10 mouse cellular contexts compared by ENCODE assay signal in genomic region chr12:111669961-111670360, GRCm38 (mm10). TPM values are rescaled to one million over a fixed set of nuclear protein-coding genes. Genes with fewer than 3 reads are reported as not detected.
A peak's percentile ranks its signal among the peaks of the same experiment; 100 is the strongest.
DNase-seq lines count a peak whose midpoint lies in the region; ATAC-seq lines count a peak whose summit lies in the region.
"Had no signal": no experiment of that assay in that cellular context is flagged by ENCODE, and none has a peak within 500 bp of the region (broad histone marks: within the 10 kb centered on the region; RNA-seq: fewer than 3 reads in every experiment).

No protein-coding gene starts in this region.

- peaks cover 52% of the 10 kb centered on the region for H3K4me1 ChIP-seq in kidney, embryonic 16.5 days (ENCODE audit: insufficient read depth, low read length)
- peaks cover 43% of the 10 kb centered on the region for H3K4me1 ChIP-seq in embryonic facial prominence, embryonic 13.5 days
- peaks cover 39% of the 10 kb centered on the region for H3K4me1 ChIP-seq in hindbrain, embryonic 13.5 days (replicated peaks)
- peaks cover 29% of the 10 kb centered on the region for H3K4me1 ChIP-seq in midbrain, embryonic 16.5 days (ENCODE audit: control insufficient read depth, insufficient read depth, low read length)

- no peaks in the 10 kb centered on the region for H3K36me3 ChIP-seq in kidney, embryonic 16.5 days (ENCODE audit: insufficient read depth, low read length)
- H3K36me3 ChIP-seq in embryonic facial prominence, embryonic 13.5 days, result no peaks in the 10 kb centered on the region
- peaks cover 27% of the 10 kb centered on the region for H3K36me3 ChIP-seq in hindbrain, embryonic 13.5 days
- no peaks in the 10 kb centered on the region for H3K36me3 ChIP-seq in midbrain, embryonic 16.5 days (ENCODE audit: control insufficient read depth, insufficient read depth, low read length)
- H3K36me3 ChIP-seq: liver, embryonic 15.5 days had no signal

- no peak for ATAC-seq in kidney, embryonic 16.5 days (ENCODE audit: low FRiP score, low TSS enrichment)
- no peak for ATAC-seq in embryonic facial prominence, embryonic 13.5 days (ENCODE audit: insufficient number of reproducible peaks, insufficient read depth, low FRiP score, low TSS enrichment, low read depth)
- no peak for ATAC-seq in hindbrain, embryonic 13.5 days (ENCODE audit: low FRiP score)
- no peak for ATAC-seq in midbrain, embryonic 16.5 days
- no peak for ATAC-seq in granulocyte monocyte progenitor cell, adult 5-6 weeks (replicated peaks; ENCODE audit: poor library complexity, severe bottlenecking)

- no peak overlapping the region for H3K4me2 ChIP-seq in kidney, embryonic 16.5 days (replicated peaks; ENCODE audit: low read depth, low read length)
- H3K4me2 ChIP-seq in embryonic facial prominence, embryonic 13.5 days, result peak overlapping the region; percentile 98; the same call in 1 of the 2 replicates
- peak overlapping the region; percentile 95 for H3K4me2 ChIP-seq in hindbrain, embryonic 13.5 days
- peak overlapping the region; percentile 83 for H3K4me2 ChIP-seq in midbrain, embryonic 16.5 days (ENCODE audit: low read length)

- no peak for DNase-seq in kidney, postnatal 10 days
- no peak for DNase-seq in frontal cortex, postnatal 14 days (ENCODE audit: low spot score in 2 of 2)
- no peak for DNase-seq in layer of hippocampus, adult 8-10 months (ENCODE audit: low spot score in 2 of 2)

- peaks cover 39% of the 10 kb centered on the region for H3K27me3 ChIP-seq in kidney, embryonic 16.5 days (ENCODE audit: insufficient read depth, low read length)
- H3K27me3 ChIP-seq in embryonic facial prominence, embryonic 13.5 days, result peaks cover 57% of the 10 kb centered on the region
- peaks cover 6% of the 10 kb centered on the region for H3K27me3 ChIP-seq in hindbrain, embryonic 13.5 days
- no peaks in the 10 kb centered on the region for H3K27me3 ChIP-seq in midbrain, embryonic 16.5 days (ENCODE audit: control insufficient read depth, insufficient read depth, low read depth, low read length)

- no peak overlapping the region for H3K9ac ChIP-seq in kidney, embryonic 16.5 days (replicated peaks; ENCODE audit: low read length)
- H3K9ac ChIP-seq in embryonic facial prominence, embryonic 13.5 days, result no peak overlapping the region
- H3K9ac ChIP-seq in hindbrain, embryonic 13.5 days, result peak overlapping the region; percentile 99
- H3K9ac ChIP-seq in midbrain, embryonic 16.5 days (ENCODE audit: low read depth, low read length), result peak overlapping the region; percentile 99
- H3K9ac ChIP-seq: liver, embryonic 15.5 days had no signal

- 65% methylated on average over 8 of the region's 8 CpGs for WGBS in kidney, embryonic 16.5 days
- 66% methylated on average over 8 of the region's 8 CpGs for WGBS in embryonic facial prominence, embryonic 13.5 days
- 34% methylated on average over 8 of the region's 8 CpGs for WGBS in hindbrain, embryonic 13.5 days
- 32% methylated on average over 8 of the region's 8 CpGs for WGBS in midbrain, embryonic 16.5 days

- peak overlapping the region; percentile 59; the same call in 1 of the 2 replicates for H3K4me3 ChIP-seq in kidney, embryonic 16.5 days (ENCODE audit: low read length)
- H3K4me3 ChIP-seq in embryonic facial prominence, embryonic 13.5 days, result peak overlapping the region; percentile 57; the same call in 1 of the 2 replicates
- peak overlapping the region; percentile 91 for H3K4me3 ChIP-seq in hindbrain, embryonic 13.5 days
- H3K4me3 ChIP-seq in midbrain, embryonic 16.5 days (ENCODE audit: low read depth, low read length), result peak overlapping the region; percentile 95

- no peaks in the 10 kb centered on the region for H3K9me3 ChIP-seq in kidney, embryonic 16.5 days (ENCODE audit: low read length)
- H3K9me3 ChIP-seq in embryonic facial prominence, embryonic 13.5 days, result no peaks in the 10 kb centered on the region
- H3K9me3 ChIP-seq in hindbrain, embryonic 13.5 days, result no peaks in the 10 kb centered on the region
- no peaks in the 10 kb centered on the region for H3K9me3 ChIP-seq in midbrain, embryonic 16.5 days (replicated peaks; ENCODE audit: control insufficient read depth, low read length, poor library complexity, severe bottlenecking)
- H3K9me3 ChIP-seq: liver, embryonic 15.5 days had no signal

- no peak overlapping the region for H3K27ac ChIP-seq in kidney, embryonic 16.5 days (ENCODE audit: low read length)
- H3K27ac ChIP-seq in embryonic facial prominence, embryonic 13.5 days, result no peak overlapping the region
- peak overlapping the region; percentile 97 for H3K27ac ChIP-seq in hindbrain, embryonic 13.5 days
- H3K27ac ChIP-seq in midbrain, embryonic 16.5 days (ENCODE audit: low read length), result no peak overlapping the region
- H3K27ac ChIP-seq: liver, embryonic 15.5 days had no signal

RNA-seq across cellular contexts. Expression of gene Ckb, which starts 2.2 kb away (rescaled TPM):
- polyA plus RNA-seq in kidney, embryonic 16.5 days (2015; fragmentation: Nextera tagmentation; extraction: Ambion mirVana), result 134 and 188 TPM in 2 replicates
- polyA plus RNA-seq in embryonic facial prominence, embryonic 13.5 days (2015; fragmentation: Nextera tagmentation; extraction: Ambion mirVana), result 118 and 135 TPM in 2 replicates
- 1,675 and 1,703 TPM in 2 replicates for polyA plus RNA-seq in hindbrain, embryonic 13.5 days (2015; fragmentation: Nextera tagmentation; extraction: Ambion mirVana)
- 1,397 and 1,482 TPM in 2 replicates for polyA plus RNA-seq in midbrain, embryonic 16.5 days (2015; fragmentation: Nextera tagmentation; extraction: Ambion mirVana)
- total RNA-seq in granulocyte monocyte progenitor cell, adult 5-6 weeks (2014; fragmentation: Nextera tagmentation), result 4.2 TPM in 1 of 2 replicates, not detected in the other
- total RNA-seq in granulocyte monocyte progenitor cell, adult 5-6 weeks (2017), result 0.57 and 1.4 TPM in 2 replicates
- 1,000 to 10,000 TPM; 1,127 to 1,400 (median 1,206) TPM for total RNA-seq in layer of hippocampus, adult 8-10 months (2022)
- total RNA-seq: MEL had no signal

RNA-seq across cellular contexts. Expression of gene Trmt61a, which starts 7.9 kb away (rescaled TPM):
- polyA plus RNA-seq in kidney, embryonic 16.5 days (2015; fragmentation: Nextera tagmentation; extraction: Ambion mirVana), result 11.6 and 12.2 TPM in 2 replicates
- polyA plus RNA-seq in embryonic facial prominence, embryonic 13.5 days (2015; fragmentation: Nextera tagmentation; extraction: Ambion mirVana), result 12.5 and 13.7 TPM in 2 replicates
- 8.6 and 9.3 TPM in 2 replicates for polyA plus RNA-seq in hindbrain, embryonic 13.5 days (2015; fragmentation: Nextera tagmentation; extraction: Ambion mirVana)
- 9.8 and 10.4 TPM in 2 replicates for polyA plus RNA-seq in midbrain, embryonic 16.5 days (2015; fragmentation: Nextera tagmentation; extraction: Ambion mirVana)
- total RNA-seq in granulocyte monocyte progenitor cell, adult 5-6 weeks (2014; fragmentation: Nextera tagmentation), result 18.6 and 21.9 TPM in 2 replicates
- 10.0 and 10.1 TPM in 2 replicates for total RNA-seq in granulocyte monocyte progenitor cell, adult 5-6 weeks (2017)
- 10 to 100 TPM; 15.0 to 22.3 (median 19.5) TPM for total RNA-seq in layer of hippocampus, adult 8-10 months (2022)

RNA-seq across cellular contexts. Expression of gene Bag5, which starts 43.1 kb away (rescaled TPM):
- 52.0 and 59.5 TPM in 2 replicates for polyA plus RNA-seq in kidney, embryonic 16.5 days (2015; fragmentation: Nextera tagmentation; extraction: Ambion mirVana)
- 64.5 and 67.3 TPM in 2 replicates for polyA plus RNA-seq in embryonic facial prominence, embryonic 13.5 days (2015; fragmentation: Nextera tagmentation; extraction: Ambion mirVana)
- 65.3 and 67.9 TPM in 2 replicates for polyA plus RNA-seq in hindbrain, embryonic 13.5 days (2015; fragmentation: Nextera tagmentation; extraction: Ambion mirVana)
- polyA plus RNA-seq in midbrain, embryonic 16.5 days (2015; fragmentation: Nextera tagmentation; extraction: Ambion mirVana), result 70.4 and 71.8 TPM in 2 replicates
- total RNA-seq in granulocyte monocyte progenitor cell, adult 5-6 weeks (2014; fragmentation: Nextera tagmentation), result 28.0 and 32.0 TPM in 2 replicates
- 33.3 and 41.2 TPM in 2 replicates for total RNA-seq in granulocyte monocyte progenitor cell, adult 5-6 weeks (2017)
- 10 to 100 TPM; 47.1 to 50.7 (median 48.3) TPM for total RNA-seq in layer of hippocampus, adult 8-10 months (2022)

RNA-seq across cellular contexts. Expression of gene Apopt1, which starts 43.1 kb away (rescaled TPM):
- polyA plus RNA-seq in kidney, embryonic 16.5 days (2015; fragmentation: Nextera tagmentation; extraction: Ambion mirVana), result 54.8 TPM in 2 replicates
- polyA plus RNA-seq in embryonic facial prominence, embryonic 13.5 days (2015; fragmentation: Nextera tagmentation; extraction: Ambion mirVana), result 57.1 and 66.0 TPM in 2 replicates
- polyA plus RNA-seq in hindbrain, embryonic 13.5 days (2015; fragmentation: Nextera tagmentation; extraction: Ambion mirVana), result 55.1 and 62.1 TPM in 2 replicates
- polyA plus RNA-seq in midbrain, embryonic 16.5 days (2015; fragmentation: Nextera tagmentation; extraction: Ambion mirVana), result 52.3 and 56.8 TPM in 2 replicates
- 49.6 and 51.3 TPM in 2 replicates for total RNA-seq in granulocyte monocyte progenitor cell, adult 5-6 weeks (2014; fragmentation: Nextera tagmentation)
- total RNA-seq in granulocyte monocyte progenitor cell, adult 5-6 weeks (2017), result 57.2 and 60.9 TPM in 2 replicates
- total RNA-seq in layer of hippocampus, adult 8-10 months (2022), result 10 to 100 TPM; 30.9 to 34.4 (median 33.7) TPM

Comparison
In these comparisons a context has a peak if more than half of its experiments do, and no peak if none do; other contexts are left out.
1. H3K9ac ChIP-seq: peak in hindbrain, embryonic 13.5 days (single experiment) and midbrain, embryonic 16.5 days (single experiment); none in kidney, embryonic 16.5 days (single experiment) and embryonic facial prominence, embryonic 13.5 days (single experiment).
2. Peak in every context shown above with its lines, with median percentiles within 50 percentile points of each other: H3K4me3 ChIP-seq.